Mouse (Mus musculus) left cerebral cortex, postnatal 14 days (tissue): ENCODE data around the gene Rcan1. TPM values are rescaled to one million over a fixed set of nuclear protein-coding genes. Genes with fewer than 3 reads are reported as not detected.
A peak's percentile ranks its signal among the peaks of the same experiment; 100 is the strongest.

ENCODE experiments used
- DNase-seq, 2 experiments: peaks; one replicate each; pipeline ENCODE4 v3.0.0; 2021 to 2022; ENCODE audit warnings: low spot score in 2 of 2, mixed read lengths in 1 of 2
- intact Hi-C: fragments of 180-260 bp; cut with DNase I; formaldehyde crosslinking; loops from one replicate; pipeline ENCODE4 v1.15.1; 2025
- total RNA-seq, 2 experiments: library from RNA; stranded (reverse); gene quantifications; 2 replicates each; pipeline ENCODE4 v1.2.3; 2021

The Rcan1 gene
- total RNA-seq, 2 experiments from 2014 or later, result 49.8 to 55.8 TPM

DNA sequence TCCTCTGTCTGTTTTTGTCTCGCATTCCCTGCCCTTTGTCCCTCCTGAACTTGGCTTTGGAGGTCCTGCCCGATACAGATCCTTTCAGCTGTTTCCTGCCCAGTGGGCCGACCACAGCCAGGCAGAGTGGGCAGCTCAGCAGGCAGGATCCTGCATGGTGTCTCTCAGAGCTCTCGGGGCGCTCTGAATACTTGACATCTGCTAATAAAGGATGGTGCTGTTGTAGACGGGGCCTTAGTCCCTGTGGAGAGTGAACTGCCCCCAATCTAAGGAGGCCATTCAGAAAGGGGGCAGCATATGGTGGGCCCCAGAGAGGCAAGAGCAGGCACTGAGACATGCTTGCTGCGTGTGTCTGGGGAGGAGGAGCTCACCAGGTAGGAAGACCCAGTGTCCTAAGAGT is 57.8 kb downstream of the Rcan1 start:
- no peak for DNase-seq
- intact Hi-C loops, result no loop called here

DNA sequence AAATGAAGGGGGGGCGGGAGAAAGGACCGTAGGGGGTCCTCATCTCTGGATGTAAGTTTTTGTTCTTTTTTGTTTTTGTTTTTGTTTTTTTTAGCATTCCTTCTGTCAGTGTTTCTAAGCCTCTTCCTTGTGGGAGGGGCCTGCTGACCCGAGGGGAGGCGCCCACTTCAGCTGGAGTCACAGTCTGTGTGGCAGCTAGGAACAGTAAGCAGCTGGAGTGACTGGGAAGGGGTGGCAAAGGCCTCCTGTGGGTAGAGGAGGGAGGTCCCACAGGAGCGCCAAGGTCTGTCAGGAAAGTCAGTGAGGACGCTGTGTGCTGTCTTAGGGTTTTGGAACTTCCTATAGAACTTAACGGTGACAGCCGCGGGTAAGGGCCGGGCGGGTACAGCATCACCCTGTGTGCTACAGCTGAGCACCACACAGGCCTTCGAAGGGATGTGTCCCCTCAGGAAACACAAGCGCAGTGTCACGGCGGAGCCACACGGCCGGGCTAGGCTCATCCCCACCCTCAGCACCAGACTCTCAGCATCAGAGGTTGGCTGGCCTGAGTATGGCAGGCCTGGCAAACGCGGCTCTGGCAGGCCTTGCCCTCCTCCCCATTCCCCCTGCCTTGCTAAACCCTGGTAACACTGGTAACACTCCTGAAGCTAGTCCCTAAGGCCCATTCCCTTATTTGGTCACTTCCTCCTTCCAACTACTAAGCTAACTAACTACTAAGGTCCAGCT is 58.5 kb downstream of the Rcan1 start:
- intact Hi-C loops, result no loop called here
- DNase-seq, result no peak

DNA sequence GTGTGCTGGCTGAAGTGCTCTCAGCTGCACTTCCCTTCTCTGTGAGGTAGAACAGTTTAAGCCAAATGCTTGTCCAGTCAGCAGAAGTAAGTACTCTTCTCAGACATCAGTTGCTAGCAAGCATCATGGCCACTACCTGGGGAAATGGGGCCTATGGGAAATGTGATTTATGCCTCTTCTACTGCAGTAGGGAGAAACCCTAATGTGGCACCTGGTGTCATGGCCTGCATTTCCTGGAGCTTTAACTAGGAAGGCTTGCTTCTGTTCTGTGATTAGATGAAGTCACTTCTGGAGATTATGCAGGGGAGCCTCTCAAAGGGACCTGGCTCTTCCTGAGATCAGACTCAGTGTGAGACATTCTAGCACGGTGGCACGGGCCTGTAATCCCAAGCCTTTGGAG is 60.3 kb downstream of the Rcan1 start:
- intact Hi-C loops, result no loop called here
- DNase-seq, result no peak

DNA sequence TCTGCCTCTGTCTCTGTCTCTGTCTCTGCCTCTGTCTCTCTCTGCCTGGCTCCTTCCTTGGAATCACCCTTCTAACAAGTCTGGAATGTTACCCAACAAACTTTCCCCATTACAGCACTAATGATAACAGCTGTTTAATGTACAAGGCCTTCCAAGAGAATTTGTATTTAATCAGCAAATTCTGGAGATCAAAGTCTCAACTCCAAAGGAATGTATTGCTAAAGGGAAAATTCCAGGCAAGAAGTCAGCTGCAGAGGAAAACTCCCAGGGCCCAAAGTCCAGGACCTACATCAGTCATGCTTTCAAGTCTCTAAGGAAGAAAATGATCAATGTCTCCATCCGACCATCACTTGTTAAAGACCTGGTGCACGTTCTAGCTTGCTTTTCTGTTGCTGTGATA is 62.8 kb downstream of the Rcan1 start:
- intact Hi-C loops, result no loop called here
- no peak for DNase-seq

DNA sequence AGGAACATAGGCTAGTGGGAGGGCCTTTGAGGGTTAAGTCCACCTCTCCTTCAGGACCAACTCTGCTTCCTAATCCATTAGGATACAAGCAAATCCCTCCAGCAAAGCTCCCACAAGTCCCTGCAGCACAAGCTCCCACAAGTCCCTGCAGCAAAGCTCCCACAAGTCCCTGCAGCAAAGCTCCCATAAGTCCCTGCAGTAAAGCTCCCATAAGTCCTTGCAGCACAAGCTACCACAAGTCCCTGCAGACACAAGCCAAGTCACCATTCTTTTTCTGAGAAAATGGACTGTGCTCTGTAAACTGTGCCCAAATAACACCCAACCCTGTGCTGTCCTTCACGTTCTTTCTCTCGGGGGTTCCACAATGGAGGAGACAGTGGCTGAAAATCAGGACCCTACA is 66.5 kb downstream of the Rcan1 start:
- DNase-seq, result no peak
- intact Hi-C loops, result no loop called here

DNA sequence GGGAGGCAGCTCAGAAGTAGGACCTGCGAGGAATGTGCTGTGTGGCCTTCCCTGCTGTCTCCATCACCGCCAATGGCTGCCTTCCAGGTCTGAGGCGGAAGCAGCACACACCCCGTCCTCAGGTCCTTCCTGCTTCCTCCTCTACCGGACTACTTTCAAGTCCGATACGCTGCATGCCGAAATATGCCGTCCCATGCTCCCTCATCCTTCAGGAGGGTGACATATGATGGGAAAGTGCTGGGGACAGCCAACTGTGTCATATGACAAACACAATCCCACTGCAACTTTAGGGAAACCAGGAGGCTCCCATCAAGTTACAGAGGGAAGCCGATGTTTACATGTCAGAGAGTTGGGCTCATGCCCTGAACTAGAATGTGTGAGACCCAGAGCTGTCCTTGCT is 67.6 kb downstream of the Rcan1 start:
- DNase-seq, result no peak
- intact Hi-C loops, result no loop called here

DNA sequence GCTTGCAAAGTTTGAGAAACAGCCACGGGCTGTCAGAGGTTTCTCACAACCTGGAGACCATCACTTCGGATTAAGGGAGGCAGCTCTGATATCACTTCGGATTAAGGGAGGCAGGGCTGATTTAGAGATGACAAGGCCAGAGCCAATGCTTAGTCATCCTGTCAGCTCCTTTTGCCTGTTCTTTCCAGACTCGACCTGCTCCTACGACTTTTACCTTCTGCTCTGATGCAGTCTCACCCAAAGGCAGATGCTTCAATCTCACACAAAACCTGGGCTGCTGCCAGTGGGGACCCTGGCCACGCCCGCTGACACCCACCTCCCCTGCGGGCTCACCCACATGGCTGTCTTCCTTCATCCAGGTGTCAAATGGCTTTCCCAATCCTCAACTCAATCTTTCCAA is 68.5 kb downstream of the Rcan1 start:
- no peak for DNase-seq
- intact Hi-C loops, result no loop called here

DNA sequence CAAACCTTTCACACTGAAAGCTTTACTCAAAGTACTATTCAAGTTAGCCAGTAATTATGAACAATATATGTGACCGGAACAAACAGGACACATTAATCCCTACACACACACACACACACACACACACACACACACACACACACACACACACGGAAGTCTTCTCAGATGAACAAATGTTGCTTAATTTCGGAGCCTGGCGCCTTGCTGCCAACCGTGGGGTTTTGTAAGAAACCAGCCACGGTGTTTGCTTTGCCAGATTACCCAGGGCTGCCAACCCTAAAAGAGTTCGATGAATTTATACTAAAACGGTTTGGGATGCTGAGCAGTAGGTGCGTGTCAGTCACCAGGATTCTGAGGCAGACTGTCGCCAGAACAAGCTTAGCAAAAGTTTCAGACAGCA is 69.5 kb downstream of the Rcan1 start:
- intact Hi-C loops, result no loop called here
- DNase-seq, result no peak

DNA sequence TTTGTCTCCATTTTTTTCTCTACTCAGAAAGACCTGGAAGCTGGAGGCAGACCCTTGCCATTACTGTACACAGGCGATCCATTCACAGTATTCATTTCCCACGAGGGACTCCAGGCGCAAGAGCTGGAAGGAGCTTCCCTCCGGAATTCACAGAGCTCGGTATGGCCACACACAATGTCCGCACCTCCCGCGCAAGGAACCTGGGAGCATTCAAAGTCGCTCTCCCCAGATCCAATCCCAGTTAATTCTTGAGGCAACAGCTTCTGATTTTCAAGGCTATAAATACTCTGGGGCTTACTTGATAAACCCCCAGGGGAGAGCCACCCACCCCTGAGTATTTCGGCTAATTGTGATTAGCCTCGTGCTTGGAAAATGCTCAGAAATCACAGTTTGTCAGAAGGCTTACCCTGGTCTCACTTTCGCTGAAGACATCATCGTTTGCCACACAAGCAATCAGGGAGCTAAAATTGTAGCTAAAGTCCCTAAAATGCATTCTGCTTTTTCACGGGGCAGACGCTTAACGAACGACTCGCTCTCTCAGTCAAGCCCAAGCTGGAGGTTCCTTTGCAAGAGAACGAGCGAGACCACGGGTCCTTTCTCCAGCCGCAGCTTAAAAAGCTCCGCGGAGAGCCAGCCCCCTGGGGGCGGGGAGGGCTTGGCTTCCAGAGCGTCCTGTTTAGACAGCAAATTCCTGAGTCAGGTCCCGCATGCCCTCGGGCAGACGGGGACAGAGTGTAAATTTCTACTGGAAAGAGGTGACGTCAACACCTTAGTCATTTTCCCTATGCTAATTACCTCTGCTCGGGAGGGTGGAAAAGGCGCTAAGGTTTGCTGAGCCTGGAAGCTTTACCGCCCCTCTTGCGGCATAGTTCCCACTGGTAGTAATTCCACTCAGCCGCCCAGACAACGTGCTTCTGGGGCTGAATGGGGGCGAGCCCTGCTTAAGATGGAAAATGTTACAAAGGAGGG is 70.9 kb downstream of the Rcan1 start:
- intact Hi-C loops, result no loop called here
- DNase-seq, result peak; percentile 77 to 83

DNA sequence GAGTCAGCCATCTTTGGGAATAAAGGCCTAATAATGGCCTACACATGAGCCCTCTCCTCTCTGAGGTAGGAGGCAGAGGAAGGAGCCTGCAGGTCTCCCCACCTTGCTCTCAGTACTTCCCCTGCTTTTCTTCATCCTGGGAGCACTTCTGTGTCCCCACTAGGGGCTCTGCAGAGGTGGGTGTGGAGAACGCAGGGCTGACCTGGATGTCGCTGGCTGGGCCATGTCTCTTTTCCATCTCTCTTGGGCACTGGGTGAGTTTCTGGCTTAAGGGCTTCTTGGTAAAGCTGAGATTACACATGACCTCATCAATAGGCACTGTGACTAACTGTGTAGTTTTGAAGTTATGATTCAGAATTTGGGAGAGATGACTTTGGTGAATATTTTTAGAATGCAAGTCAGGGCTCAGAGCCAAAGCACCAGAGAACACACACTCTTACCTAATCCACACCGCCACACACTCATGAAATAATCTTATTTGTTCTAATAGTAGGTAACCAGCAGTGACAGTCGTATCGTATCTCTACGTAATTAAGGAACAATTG is 72.0 kb downstream of the Rcan1 start:
- intact Hi-C loops, result no loop called here
- peak in 1 of 2 experiments; percentile 32 for DNase-seq

DNA sequence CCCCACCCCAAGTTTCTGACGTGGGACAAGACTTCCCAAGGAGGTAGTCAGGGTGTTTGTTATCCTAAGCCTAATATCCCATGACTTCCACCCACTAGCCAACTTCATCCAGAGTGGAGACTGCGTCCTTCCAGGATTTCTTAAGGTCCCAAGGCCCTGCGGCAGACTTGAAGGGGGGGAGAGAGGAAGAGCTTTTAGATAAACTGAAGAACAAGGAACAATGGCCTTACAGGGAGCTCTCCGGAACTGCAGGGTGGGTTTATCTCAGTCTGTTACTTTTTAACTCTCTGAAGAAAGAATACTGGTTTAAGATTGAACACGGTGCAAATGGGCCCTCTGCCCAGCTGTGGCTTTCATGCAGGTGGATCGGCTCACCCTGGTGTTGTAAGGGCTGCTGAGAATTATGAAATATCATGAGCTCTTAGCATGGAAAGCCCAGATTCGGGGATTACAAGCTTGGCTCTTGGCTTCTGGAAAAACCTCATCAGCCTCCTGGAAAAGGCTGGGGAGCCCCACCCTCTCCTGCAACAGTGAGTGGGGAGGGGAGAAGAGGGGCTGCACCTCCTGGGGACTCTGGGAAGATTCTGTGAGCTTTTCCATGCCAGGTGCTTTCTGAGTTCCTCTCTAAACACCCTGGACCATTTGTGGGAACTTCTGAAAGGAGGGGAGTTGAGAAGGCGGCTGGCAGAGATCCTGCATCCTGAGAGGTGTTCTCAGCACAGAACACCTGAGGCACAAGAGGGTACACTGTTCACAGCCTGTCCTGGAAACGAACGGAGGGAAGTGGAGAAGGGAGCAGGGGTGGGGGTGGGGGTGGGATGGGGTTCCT is 72.7 kb downstream of the Rcan1 start:
- no peak for DNase-seq
- intact Hi-C loops, result no loop called here

DNA sequence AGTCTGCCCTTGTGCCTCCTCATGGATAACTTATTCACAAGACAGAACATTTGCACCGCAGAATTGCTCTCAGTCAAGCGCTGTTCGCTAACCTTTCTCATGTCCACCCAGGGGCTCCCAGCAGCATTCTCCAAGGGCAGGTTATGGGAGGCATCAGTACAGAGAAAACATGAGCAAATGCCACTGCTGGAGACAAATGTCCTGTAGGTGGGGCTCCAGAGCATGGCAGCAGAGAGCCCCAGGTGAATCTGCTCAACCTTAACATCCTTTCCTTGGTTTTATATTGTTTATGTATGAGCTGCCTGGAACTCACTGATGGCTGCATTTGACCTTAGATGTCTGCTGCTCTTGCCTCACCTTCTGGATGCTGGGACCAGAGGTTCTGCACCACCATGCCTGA is 76.9 kb downstream of the Rcan1 start:
- intact Hi-C loops, result no loop called here
- DNase-seq, result no peak

DNA sequence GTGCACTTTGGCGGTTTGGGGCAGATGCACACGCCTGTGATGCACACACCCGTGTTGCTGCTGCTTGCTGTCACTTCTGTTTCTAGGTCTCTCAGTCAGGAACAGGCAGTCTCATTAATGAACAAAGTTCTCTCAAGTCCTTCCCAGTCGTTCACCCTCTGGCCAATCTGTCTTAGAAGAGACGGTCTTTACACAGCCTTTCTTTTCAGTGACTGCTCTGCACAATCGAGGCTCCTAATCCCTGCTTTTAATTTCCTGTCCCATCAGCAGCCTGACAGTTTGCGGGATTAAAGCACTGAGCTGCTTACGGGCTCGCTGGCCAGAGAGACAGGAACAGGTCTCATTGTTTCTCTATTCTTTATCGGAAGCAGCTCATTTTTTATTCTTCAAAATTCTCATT is 83.0 kb downstream of the Rcan1 start:
- DNase-seq, result no peak
- intact Hi-C loops, result no loop called here

DNA sequence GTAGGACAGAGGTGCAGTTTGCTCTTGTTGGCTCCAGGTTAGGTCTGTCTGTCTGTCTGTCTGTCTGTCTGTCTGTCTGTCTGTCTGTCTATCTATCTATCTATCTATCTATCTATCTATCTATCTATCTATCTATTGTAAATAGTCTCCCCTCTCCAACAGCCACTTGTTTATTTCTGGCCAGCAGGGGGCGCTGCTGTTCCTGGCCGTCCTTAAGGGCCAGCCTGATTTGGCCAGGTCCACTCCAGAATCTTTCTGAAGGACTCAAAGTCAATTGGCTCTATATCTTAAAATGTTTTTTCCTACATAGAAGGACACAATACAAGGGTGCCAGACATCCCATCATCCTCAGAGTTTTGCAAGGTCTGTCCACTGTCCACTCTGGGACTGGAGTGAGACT is 85.6 kb downstream of the Rcan1 start:
- intact Hi-C loops, result loop anchor here (2.0 kb wide), 1 partner anchor 72 kb away; no protein-coding TSS in a partner anchor
- peak in 1 of 2 experiments; percentile 69 for DNase-seq

DNA sequence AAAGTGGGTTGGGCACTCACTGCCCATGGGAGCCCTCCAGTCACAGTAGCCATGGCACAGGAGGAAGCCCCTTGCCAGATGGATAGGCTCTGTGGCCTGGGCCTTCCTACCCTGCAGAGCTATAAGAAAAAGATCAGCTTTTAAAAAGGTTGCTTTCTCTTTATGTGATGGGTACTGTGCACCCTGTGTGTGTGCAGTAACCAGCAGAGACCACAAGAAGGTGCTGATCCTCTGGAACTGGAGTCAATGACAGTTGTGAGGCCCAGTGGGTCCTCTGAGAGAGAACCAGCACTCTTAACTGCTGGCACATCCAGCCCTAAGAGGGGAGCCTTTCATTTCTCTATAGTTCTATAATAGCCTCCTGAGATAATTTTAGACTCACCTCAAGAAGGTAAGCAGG is 87.3 kb downstream of the Rcan1 start:
- no peak for DNase-seq
- intact Hi-C loops, result no loop called here

DNA sequence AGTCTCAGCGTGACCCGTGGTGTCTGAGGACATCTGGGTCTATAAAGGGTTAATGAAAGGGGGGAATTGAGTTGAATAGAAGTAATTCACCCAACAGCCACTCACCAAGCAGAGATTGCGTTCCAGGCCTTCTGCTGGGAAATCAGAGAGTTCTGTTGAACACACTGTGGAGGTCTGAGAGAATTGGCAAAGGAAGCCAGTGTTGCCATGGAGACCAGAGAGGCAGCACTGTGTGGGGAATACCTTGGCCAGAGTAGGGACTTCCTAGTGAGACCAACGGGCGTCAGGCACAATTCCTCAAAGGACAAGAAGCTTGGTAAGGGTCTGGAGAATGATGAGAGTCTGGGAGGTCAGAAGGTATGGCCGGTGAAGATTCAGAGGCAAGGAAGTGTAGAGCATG is 88.2 kb downstream of the Rcan1 start:
- peak; percentile 80 to 93 for DNase-seq
- intact Hi-C loops, result no loop called here

DNA sequence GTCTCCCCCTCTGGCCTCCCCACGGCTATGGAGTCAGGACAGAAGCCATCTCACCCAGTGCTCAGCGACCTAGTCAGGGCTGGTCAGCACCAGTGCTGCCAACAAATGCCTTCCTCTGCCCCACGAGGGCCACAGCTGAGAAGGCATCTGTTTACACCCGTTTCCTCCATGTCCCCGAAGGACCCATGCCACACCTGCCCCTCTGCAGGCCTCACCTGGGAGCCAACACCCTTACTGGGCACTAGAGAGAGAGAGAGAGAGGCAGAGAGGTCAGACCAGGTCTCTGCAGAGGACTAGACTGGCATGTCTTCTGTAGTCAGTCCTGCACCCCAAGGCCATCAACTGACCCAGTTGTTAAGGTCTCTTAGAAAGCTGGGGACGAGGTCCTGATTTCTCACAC is 89.6 kb downstream of the Rcan1 start:
- no peak for DNase-seq
- intact Hi-C loops, result no loop called here

DNA sequence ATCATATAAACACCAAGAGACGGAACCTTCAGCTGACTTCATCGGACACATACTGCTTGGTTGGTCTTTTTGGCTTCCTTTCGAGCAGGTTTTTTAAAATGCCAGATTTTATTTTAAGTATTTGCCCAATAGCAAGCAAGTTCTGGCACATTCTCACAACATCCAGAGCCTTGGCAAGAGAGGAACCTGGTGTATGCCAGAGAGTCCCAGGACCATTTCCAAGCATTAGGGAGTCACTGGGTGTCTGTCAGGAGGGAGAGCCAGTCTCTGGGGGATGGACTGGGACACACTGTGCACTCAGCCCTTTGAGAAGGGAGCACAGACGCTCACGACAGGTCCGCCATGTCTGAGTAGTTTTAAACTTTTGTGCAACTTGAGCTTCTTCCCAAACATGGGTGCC is 93.7 kb downstream of the Rcan1 start:
- DNase-seq, result peak; percentile 27 to 41
- intact Hi-C loops, result no loop called here

DNA sequence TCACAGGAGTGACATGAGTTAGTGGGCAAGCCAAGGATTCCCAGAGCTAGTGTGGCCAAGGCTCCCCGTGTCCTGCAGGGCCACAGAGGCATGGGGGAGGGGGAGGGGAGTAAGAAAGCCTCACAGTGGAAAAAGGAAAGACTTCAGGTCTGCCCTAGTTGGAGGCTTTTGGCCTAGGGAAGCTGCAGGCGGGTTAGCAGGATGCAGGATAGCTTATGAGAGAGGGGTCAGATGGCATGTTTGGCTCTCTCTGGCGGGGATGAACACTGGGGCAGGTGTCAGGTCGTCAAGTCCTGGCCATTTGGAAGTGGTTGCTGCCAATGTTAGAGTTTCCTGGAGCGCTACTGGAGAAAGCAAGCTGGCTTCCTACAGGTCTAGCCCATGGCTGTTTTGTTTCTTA is 99.0 kb downstream of the Rcan1 start:
- intact Hi-C loops, result no loop called here

DNA sequence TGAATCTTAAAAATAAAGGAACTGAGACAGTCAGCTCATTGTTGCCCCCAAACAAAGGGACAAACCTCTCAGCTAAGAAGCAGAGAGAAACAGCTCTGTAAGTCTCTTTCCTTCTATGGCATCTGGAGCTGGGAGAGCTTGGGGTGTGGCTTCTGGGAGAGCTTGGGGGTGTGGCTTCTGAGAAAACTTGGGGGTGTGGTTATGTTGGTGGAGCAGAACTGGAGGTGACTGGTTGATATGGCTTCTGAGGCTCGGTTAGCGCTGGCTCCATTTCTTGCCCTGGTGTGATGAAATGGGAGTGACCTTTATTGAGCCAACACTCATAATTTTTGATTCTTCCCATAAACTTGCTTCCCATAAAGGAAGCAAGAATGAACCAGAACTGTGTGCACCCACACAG is 101.4 kb downstream of the Rcan1 start:
- intact Hi-C loops, result no loop called here
- DNase-seq, result no peak

More for the DNA sequence above, 99.0 kb downstream of the Rcan1 start:
- DNase-seq, result no peak
